Mouse (Mus musculus) midbrain, embryonic 16.5 days (tissue): ENCODE measurements around the gene Spata20. TPM values are rescaled to one million over a fixed set of nuclear protein-coding genes. Genes with fewer than 3 reads are reported as not detected.

ENCODE experiments used
- ATAC-seq: fragments of 200-750 bp; cut with Nextera tagmentation; 2 replicates; pipeline ENCODE4 v1.8.0; 2017; ENCODE audit warnings: moderate TSS enrichment
- H3K27ac ChIP-seq: fragments of 300-500 bp; sonication (generic); 2 replicates; pipeline ENCODE4 v1.5.1; 2014; ENCODE audit warnings: mild to moderate bottlenecking, low read length, mixed read lengths
- H3K27me3 ChIP-seq: fragments of 300-500 bp; sonication (generic); 2 replicates; pipeline ENCODE4 v1.6.1; 2014; ENCODE audit warnings: low read depth, low read length, mixed read lengths; ENCODE audit not compliant: control insufficient read depth, insufficient read depth
- H3K36me3 ChIP-seq: fragments of 300-500 bp; sonication (generic); 2 replicates; pipeline ENCODE4 v1.6.1; 2014; ENCODE audit warnings: mild to moderate bottlenecking, low read length, moderate library complexity, mixed read lengths; ENCODE audit not compliant: control insufficient read depth, insufficient read depth
- H3K4me1 ChIP-seq: fragments of 300-500 bp; sonication (generic); 2 replicates; pipeline ENCODE4 v1.6.1; 2014; ENCODE audit warnings: mild to moderate bottlenecking, low read length, mixed read lengths; ENCODE audit not compliant: control insufficient read depth, insufficient read depth
- H3K4me2 ChIP-seq: fragments of 300-500 bp; sonication (generic); 2 replicates; pipeline ENCODE4 v1.6.1; 2014; ENCODE audit warnings: mild to moderate bottlenecking, low read length, mixed read lengths
- H3K4me3 ChIP-seq: fragments of 300-500 bp; sonication (generic); 2 replicates; pipeline ENCODE4 v1.5.1; 2014; ENCODE audit warnings: low read depth, mild to moderate bottlenecking, low read length, moderate library complexity, mixed read lengths
- H3K9ac ChIP-seq: fragments of 300-500 bp; sonication (generic); 2 replicates; pipeline ENCODE4 v1.6.1; 2014; ENCODE audit warnings: low read depth, low read length, mixed read lengths
- H3K9me3 ChIP-seq: fragments of 300-500 bp; sonication (generic); replicated peaks from 2 replicates; pipeline ENCODE4 v1.6.1; 2014; ENCODE audit warnings: mild to moderate bottlenecking, low read length, mixed read lengths; ENCODE audit not compliant: control insufficient read depth, poor library complexity, severe bottlenecking
- WGBS: fragments of 180-500 bp; shearing (Covaris S2); extraction: QIAGEN DNeasy Blood & Tissue Kit; methylation state at CpG from one replicate; pipeline ENCODE4 v1.1.7; 2014; 5-methylcytosine and 5-hydroxymethylcytosine counted together
- polyA plus RNA-seq: library from polyadenylated mRNA; unstranded; fragments of >200 nt; fragmentation: Nextera tagmentation; extraction: Ambion mirVana; gene quantifications from 2 replicates; pipeline ENCODE4 v1.2.1, GENCODE M21; 2015

The Spata20 gene
- polyA plus RNA-seq, 1 experiment from 2014 or later: 0.43 TPM

DNA sequence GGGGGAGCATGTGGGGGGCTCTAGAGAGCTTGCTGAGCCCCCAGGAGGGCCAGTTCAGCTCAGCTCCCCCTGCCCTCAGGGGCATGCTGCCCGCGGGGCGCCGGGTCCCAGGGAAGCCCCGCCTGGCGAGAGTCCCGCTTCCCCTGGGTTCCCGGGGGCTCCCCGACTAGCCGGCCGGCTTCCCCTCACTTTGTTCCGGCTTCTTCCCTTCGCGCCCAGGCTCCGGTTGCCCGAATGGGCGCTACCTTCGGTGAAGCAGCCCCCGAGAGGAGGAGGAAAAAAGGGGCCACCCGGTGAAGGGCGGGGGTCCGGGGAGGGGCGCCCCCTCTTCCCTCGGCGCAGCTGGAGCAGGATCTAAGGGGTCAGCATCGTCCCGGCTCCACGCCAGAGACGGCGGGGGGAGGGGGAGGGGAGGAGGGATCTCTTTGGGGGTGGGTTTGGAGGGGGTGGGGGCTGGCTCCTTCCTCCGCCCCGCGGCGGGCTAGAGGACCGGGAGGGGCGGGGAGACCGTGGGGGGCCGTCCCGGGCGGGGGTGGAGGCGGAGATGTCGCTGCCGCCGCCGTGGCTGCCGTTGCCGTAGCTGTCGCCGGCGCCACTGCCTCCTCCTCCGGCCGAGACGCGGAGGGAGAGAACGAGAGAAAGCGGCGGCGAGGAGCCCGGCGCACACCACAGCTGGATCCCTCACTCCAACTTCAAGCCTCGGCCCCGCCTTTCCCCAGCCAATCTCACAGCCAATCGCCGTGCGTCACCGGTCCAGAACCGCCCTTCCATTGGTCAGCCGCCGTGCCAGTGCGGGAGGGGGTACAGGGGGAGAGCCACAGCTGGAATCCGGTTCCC lies 12.1 kb downstream of the Spata20 start, which contains the start of gene Cacna1g:
TSS of gene Cacna1g (minus strand) at position 492 of the 837 bp plus-strand sequence.
- ATAC-seq: peak; percentile 89
- Histone ChIP-seq H3K27ac (peak within 1 kb of the TSS; percentile 84), H3K9me3 (no peaks in the 10 kb centered on the region), H3K27me3 (no peaks in the 10 kb centered on the region), H3K9ac (peak within 1 kb of the TSS; percentile 96), H3K4me3 (peak within 1 kb of the TSS; percentile 77), H3K4me2 (peak within 1 kb of the TSS; percentile 82), H3K4me1 (peaks cover 39% of the 10 kb centered on the region), H3K36me3 (no peaks in the 10 kb centered on the region)
- under 1% methylated on average over 25 of the region's 71 CpGs for WGBS

GRCm38 (mm10) chr11:94472916-94473706 lies 12.9 kb downstream of the Spata20 start:
- peaks cover 46% of the 10 kb centered on the region for H3K4me1 ChIP-seq
- no peak for ATAC-seq
- WGBS: under 1% methylated on average over 40 of the region's 52 CpGs

DNA sequence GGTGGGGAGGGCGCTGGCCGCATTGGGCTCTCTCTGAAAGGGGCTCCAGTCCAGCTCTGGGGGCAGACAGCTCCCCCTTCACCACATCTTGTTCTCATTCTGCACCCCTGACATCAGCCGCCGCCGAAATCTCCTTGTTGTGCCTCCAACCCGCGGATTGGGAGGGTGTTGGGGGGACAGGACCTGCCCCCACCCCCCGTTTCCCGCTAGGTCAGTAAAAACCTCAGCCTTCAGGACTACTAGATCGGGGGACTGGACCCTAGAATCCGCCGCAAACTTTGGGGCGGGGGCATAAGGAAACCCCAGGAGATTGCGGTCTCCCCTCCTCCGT lies 13.4 kb downstream of the Spata20 start:
- no peaks in the 10 kb centered on the region for H3K36me3 ChIP-seq
- peak overlapping the region; percentile 77 for H3K4me3 ChIP-seq
- H3K27ac ChIP-seq: peak overlapping the region; percentile 84
- no peak for ATAC-seq
- 0% methylated on average over 15 of the region's 15 CpGs for WGBS
- H3K27me3 ChIP-seq: no peaks in the 10 kb centered on the region
- H3K4me1 ChIP-seq: peaks cover 51% of the 10 kb centered on the region
- H3K4me2 ChIP-seq: peak overlapping the region; percentile 82
- no peaks in the 10 kb centered on the region for H3K9me3 ChIP-seq
- H3K9ac ChIP-seq: peak overlapping the region; percentile 96

More at GRCm38 (mm10) chr11:94472916-94473706, 12.9 kb downstream of the Spata20 start:
- Histone ChIP-seq H3K27me3 (no peaks in the 10 kb centered on the region), H3K27ac (peak overlapping the region; percentile 84), H3K9me3 (no peaks in the 10 kb centered on the region), H3K4me2 (peak overlapping the region; percentile 82), H3K9ac (peak overlapping the region; percentile 96), H3K36me3 (no peaks in the 10 kb centered on the region), H3K4me3 (peak overlapping the region; percentile 77)

DNA sequence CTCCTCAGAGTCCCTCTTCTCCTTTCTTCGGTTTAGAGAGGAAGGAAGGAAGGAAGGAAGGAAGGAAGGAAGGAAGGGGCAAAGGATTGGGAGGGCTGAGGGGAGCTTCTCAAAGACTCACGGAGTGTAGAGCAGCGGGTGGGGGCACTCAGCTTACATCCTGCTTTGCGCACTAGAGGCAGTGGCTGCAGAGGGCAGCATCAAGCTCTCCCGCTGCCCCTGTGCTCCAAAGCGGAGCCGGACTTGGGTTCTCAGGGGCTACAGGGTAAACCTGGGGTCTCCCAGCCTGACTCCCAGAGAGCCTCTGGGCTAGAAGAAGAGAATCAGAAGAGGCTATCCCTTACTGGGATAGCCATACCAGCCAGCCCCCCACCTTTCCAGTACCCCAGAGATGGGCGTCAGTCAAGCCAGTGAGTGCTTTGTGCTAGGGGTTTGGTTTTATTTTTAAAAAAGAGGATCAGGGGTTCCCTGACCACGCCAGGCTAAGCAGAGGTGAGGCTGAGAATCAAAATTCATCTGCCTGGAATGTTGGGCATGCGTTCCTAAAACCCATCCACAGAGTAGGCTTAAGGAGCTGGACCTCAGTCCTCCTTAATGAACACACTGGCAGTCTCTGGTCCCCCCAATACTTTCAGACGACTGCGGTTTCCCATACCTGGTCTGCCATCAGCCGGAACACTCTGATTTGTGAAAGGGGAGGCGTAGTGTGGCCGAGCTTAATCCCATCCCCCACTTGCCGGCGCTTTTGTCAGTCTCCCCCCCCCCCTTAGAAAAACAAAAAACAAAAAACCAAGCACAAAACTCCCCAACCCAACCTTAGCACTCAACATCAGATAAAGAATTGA lies 14.0 kb downstream of the Spata20 start:
- no peak for ATAC-seq
- H3K4me3 ChIP-seq: peak overlapping the region; percentile 77
- H3K9ac ChIP-seq: peak overlapping the region; percentile 96
- H3K27ac ChIP-seq: peak overlapping the region; percentile 84
- no peaks in the 10 kb centered on the region for H3K27me3 ChIP-seq
- H3K36me3 ChIP-seq: no peaks in the 10 kb centered on the region
- H3K4me1 ChIP-seq: peaks cover 55% of the 10 kb centered on the region
- H3K9me3 ChIP-seq: no peaks in the 10 kb centered on the region
- 2% methylated on average over 17 of the region's 17 CpGs for WGBS
- H3K4me2 ChIP-seq: peak overlapping the region; percentile 82

DNA sequence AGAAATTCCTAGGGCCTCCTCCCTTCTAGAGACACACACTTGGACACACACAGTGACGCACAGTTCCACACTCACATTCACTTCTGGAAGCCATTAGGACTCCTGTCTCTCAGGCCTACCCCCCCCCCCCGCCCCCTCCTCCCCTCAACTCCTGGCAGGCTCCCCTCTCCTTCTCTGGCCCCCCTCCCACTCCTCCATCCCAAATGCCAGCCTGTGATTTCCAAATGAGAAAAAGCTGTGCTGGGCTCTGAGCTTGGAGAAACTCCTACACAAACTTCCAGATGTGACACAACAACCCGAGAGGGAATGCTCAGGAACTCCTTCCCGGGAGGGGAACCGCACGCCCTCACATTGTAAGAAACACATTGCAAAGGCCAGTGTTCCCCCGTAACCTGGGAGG lies 15.6 kb downstream of the Spata20 start:
- Histone ChIP-seq H3K4me3 (peak overlapping the region; percentile 77; the same call in 1 of the 2 replicates), H3K9me3 (no peaks in the 10 kb centered on the region), H3K4me2 (peak overlapping the region; percentile 82), H3K36me3 (no peaks in the 10 kb centered on the region), H3K9ac (peak overlapping the region; percentile 96; the same call in 1 of the 2 replicates), H3K27ac (peak overlapping the region; percentile 90), H3K27me3 (no peaks in the 10 kb centered on the region), H3K4me1 (peaks cover 54% of the 10 kb centered on the region)
- ATAC-seq: no peak
- WGBS: 29% methylated on average over 6 of the region's 7 CpGs

DNA sequence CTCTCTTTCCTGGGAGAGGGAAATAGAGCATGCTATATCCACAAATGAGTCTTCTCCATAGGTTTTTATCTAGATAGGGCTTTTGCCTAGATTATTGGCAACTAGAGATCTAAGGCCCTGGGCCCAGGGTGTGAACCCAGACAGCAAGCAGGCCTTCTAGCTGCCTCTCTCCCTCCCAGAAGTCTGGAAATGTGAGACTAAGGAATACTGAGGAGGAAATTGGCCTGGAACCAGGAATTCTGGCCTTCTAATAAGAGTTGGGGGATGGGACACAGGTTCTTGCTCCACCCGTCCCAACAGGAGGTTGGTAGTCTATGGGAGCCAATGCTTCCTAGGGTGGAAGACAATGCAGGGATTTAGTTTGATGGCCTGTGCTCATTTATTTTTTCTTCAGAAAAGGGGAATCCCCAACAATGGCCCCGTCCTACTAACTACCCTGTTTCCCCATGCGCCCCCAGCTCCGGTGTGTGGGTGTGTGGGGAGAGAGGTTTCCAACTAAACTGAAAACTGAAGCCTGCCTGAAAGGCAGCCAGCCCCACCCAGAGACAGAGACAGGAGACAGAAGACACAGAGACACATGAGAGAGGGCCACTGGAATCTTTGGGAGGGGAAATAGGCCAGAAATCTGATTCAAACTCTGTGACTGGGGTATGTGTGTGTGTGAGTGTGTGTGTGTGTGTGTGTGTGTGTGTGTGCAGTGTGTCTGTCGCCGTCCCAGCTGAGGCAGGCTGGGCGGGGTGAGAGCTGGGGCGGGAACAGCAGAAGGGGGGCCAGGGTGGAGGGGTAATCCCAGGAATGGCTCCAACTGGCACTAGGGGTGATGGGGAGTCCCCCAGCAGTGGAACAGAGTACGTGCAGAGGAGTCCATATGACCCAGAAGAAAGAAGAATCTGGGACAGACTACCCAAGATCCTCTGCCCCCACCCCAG lies 16.6 kb downstream of the Spata20 start:
- peak overlapping the region; percentile 4 for H3K9ac ChIP-seq
- H3K9me3 ChIP-seq: no peaks in the 10 kb centered on the region
- H3K4me2 ChIP-seq: peak overlapping the region; percentile 82
- peak overlapping the region; percentile 90 for H3K27ac ChIP-seq
- peaks cover 53% of the 10 kb centered on the region for H3K4me1 ChIP-seq
- H3K27me3 ChIP-seq: no peaks in the 10 kb centered on the region
- ATAC-seq: no peak
- peak overlapping the region; percentile 10; the same call in 1 of the 2 replicates for H3K4me3 ChIP-seq
- H3K36me3 ChIP-seq: no peaks in the 10 kb centered on the region
- WGBS: 8% methylated on average over 9 of the region's 9 CpGs

GRCm38 (mm10) chr11:94468582-94469064 lies 17.4 kb downstream of the Spata20 start:
- 9% methylated on average over 4 of the region's 4 CpGs for WGBS
- Histone ChIP-seq H3K36me3 (no peaks in the 10 kb centered on the region), H3K4me3 (peak overlapping the region; percentile 7; the same call in 1 of the 2 replicates), H3K4me1 (peaks cover 56% of the 10 kb centered on the region), H3K9me3 (no peaks in the 10 kb centered on the region), H3K27ac (peak overlapping the region; percentile 90), H3K9ac (no peak overlapping the region), H3K27me3 (no peaks in the 10 kb centered on the region), H3K4me2 (peak overlapping the region; percentile 82)
- ATAC-seq: peak; percentile 87
